Mouse (Mus musculus) limb, embryonic 11.5 days (tissue): Measurements from ENCODE around the gene Slc25a11. TPM values are rescaled to one million over a fixed set of nuclear protein-coding genes. Genes with fewer than 3 reads are reported as not detected.
A peak's percentile ranks its signal among the peaks of the same experiment; 100 is the strongest.

Experiments
- ATAC-seq: fragments of 200-750 bp; cut with Nextera tagmentation; 2 replicates; pipeline ENCODE4 v1.8.0; 2017; ENCODE audit warnings: low read depth; ENCODE audit not compliant: insufficient number of reproducible peaks, low FRiP score, low TSS enrichment
- DNase-seq: peaks from one replicate; pipeline ENCODE4 v3.0.0-alpha.2; 2015; ENCODE audit warnings: low spot score
- H3K27ac ChIP-seq: fragments of 300-500 bp; sonication (generic); replicated peaks from 2 replicates; pipeline ENCODE4 v1.5.1; 2014; ENCODE audit warnings: low read depth, mild to moderate bottlenecking, low read length
- H3K27me3 ChIP-seq: fragments of 300-500 bp; sonication (generic); 2 replicates; pipeline ENCODE4 v1.6.1; 2014; ENCODE audit warnings: mild to moderate bottlenecking, low read length, mixed read lengths; ENCODE audit not compliant: control insufficient read depth, insufficient read depth
- H3K36me3 ChIP-seq: fragments of 300-500 bp; sonication (generic); 2 replicates; pipeline ENCODE4 v1.6.1; 2014; ENCODE audit warnings: mild to moderate bottlenecking, low read length, moderate library complexity, mixed read lengths; ENCODE audit not compliant: control insufficient read depth, insufficient read depth
- H3K4me1 ChIP-seq: fragments of 300-500 bp; sonication (generic); 2 replicates; pipeline ENCODE4 v1.6.1; 2014; ENCODE audit warnings: low read length, mixed read lengths; ENCODE audit not compliant: control insufficient read depth, insufficient read depth
- H3K4me2 ChIP-seq: fragments of 300-500 bp; sonication (generic); 2 replicates; pipeline ENCODE4 v1.6.1; 2014; ENCODE audit warnings: low read depth, mild to moderate bottlenecking, moderate library complexity; ENCODE audit not compliant: severe bottlenecking
- H3K4me3 ChIP-seq: fragments of 300-500 bp; sonication (generic); 2 replicates; pipeline ENCODE4 v1.5.1; 2014; ENCODE audit warnings: low read depth, low read length
- H3K9ac ChIP-seq: fragments of 300-500 bp; sonication (generic); 2 replicates; pipeline ENCODE4 v1.6.1; 2014; ENCODE audit warnings: mild to moderate bottlenecking, low read length
- H3K9me3 ChIP-seq: fragments of 300-500 bp; sonication (generic); 2 replicates; pipeline ENCODE4 v1.6.1; 2016; ENCODE audit warnings: low read length; ENCODE audit not compliant: control insufficient read depth
- WGBS: fragments of 180-500 bp; shearing (Covaris S2); extraction: QIAGEN DNeasy Blood & Tissue Kit; methylation state at CpG from one replicate; pipeline ENCODE4 v1.1.7; 2014; 5-methylcytosine and 5-hydroxymethylcytosine counted together
- polyA plus RNA-seq: library from polyadenylated mRNA; unstranded; fragments of >200 nt; fragmentation: Nextera tagmentation; extraction: Ambion mirVana; gene quantifications from 2 replicates; pipeline ENCODE4 v1.2.1, GENCODE M21; 2014

Slc25a11 gene
- polyA plus RNA-seq, 1 experiment from 2014 or later: 148 TPM

- Histone ChIP-seq H3K4me3 (peak overlapping the region; percentile 6), H3K4me2 (peak overlapping the region; percentile 1; the same call in 1 of the 2 replicates), H3K27ac (no peak overlapping the region), H3K27me3 (no peaks in the 10 kb centered on the region), H3K9me3 (no peaks in the 10 kb centered on the region), H3K36me3 (peaks cover 28% of the 10 kb centered on the region), H3K4me1 (peaks cover 32% of the 10 kb centered on the region), H3K9ac (no peak overlapping the region)
- WGBS: 77% methylated on average over 2 of the region's 2 CpGs
- ATAC-seq: no peak
- no peak for DNase-seq
These were observed 4.1 kb upstream of the Slc25a11 start for GRCm38 (mm10) chr11:70651391-70651790.

- DNase-seq: no peak
- peak overlapping the region; percentile 16; the same call in 1 of the 2 replicates for H3K4me3 ChIP-seq
- WGBS: 86% methylated on average over 12 of the region's 12 CpGs
- peaks cover 32% of the 10 kb centered on the region for H3K4me1 ChIP-seq
- no peak overlapping the region for H3K4me2 ChIP-seq
- peaks cover 28% of the 10 kb centered on the region for H3K36me3 ChIP-seq
- H3K9me3 ChIP-seq: no peaks in the 10 kb centered on the region
- no peaks in the 10 kb centered on the region for H3K27me3 ChIP-seq
- ATAC-seq: no peak
- H3K27ac ChIP-seq: no peak overlapping the region
- no peak overlapping the region for H3K9ac ChIP-seq
These were observed 3.3 kb upstream of the Slc25a11 start for GRCm38 (mm10) chr11:70650322-70651175.

- Histone ChIP-seq H3K9ac (no peak overlapping the region; the same call in 1 of the 2 replicates), H3K27me3 (no peaks in the 10 kb centered on the region), H3K9me3 (no peaks in the 10 kb centered on the region), H3K36me3 (peaks cover 36% of the 10 kb centered on the region), H3K4me2 (peak overlapping the region; percentile 90; the same call in 1 of the 2 replicates), H3K4me1 (peaks cover 32% of the 10 kb centered on the region), H3K4me3 (no peak overlapping the region), H3K27ac (no peak overlapping the region)
- 80% methylated on average over 8 of the region's 8 CpGs for WGBS
- no peak for DNase-seq
- ATAC-seq: no peak
These were observed 2.0 kb upstream of the Slc25a11 start for GRCm38 (mm10) chr11:70649185-70649734.

- DNase-seq: no peak
- Histone ChIP-seq H3K4me3 (peak overlapping the region; percentile 58), H3K4me1 (peaks cover 32% of the 10 kb centered on the region), H3K36me3 (peaks cover 38% of the 10 kb centered on the region), H3K27me3 (no peaks in the 10 kb centered on the region), H3K9ac (peak overlapping the region; percentile 68), H3K27ac (no peak overlapping the region), H3K4me2 (peak overlapping the region; percentile 90), H3K9me3 (no peaks in the 10 kb centered on the region)
- no peak for ATAC-seq
- WGBS: 86% methylated on average over 4 of the region's 4 CpGs
These were observed 1.2 kb upstream of the Slc25a11 start for GRCm38 (mm10) chr11:70648512-70648911.

GRCm38 (mm10) chr11:70647716-70648420 lies 589 bp upstream of the Slc25a11 start:
- ATAC-seq (no peak), DNase-seq (peak; percentile 57)
- Histone ChIP-seq H3K4me3 (peak overlapping the region; percentile 58), H3K27ac (peak overlapping the region; percentile 86), H3K4me2 (peak overlapping the region; percentile 90), H3K27me3 (no peaks in the 10 kb centered on the region), H3K36me3 (peaks cover 38% of the 10 kb centered on the region), H3K9me3 (no peaks in the 10 kb centered on the region), H3K9ac (peak overlapping the region; percentile 68), H3K4me1 (peaks cover 32% of the 10 kb centered on the region)
- WGBS: 3% methylated on average over 28 of the region's 28 CpGs

GRCm38 (mm10) chr11:70646259-70646555 lies 1.1 kb downstream of the Slc25a11 start:
- peak overlapping the region; percentile 58 for H3K4me3 ChIP-seq
- DNase-seq (no peak), ATAC-seq (no peak)
- no peaks in the 10 kb centered on the region for H3K9me3 ChIP-seq
- no peaks in the 10 kb centered on the region for H3K27me3 ChIP-seq
- H3K27ac ChIP-seq: peak overlapping the region; percentile 86
- peak overlapping the region; percentile 58 for H3K4me2 ChIP-seq
- 22% methylated on average over 3 of the region's 3 CpGs for WGBS
- peaks cover 22% of the 10 kb centered on the region for H3K4me1 ChIP-seq
- H3K36me3 ChIP-seq: peaks cover 27% of the 10 kb centered on the region
- H3K9ac ChIP-seq: peak overlapping the region; percentile 83

GRCm38 (mm10) chr11:70645461-70646258 lies 1.6 kb downstream of the Slc25a11 start:
- Histone ChIP-seq H3K4me1 (peaks cover 18% of the 10 kb centered on the region), H3K9ac (peak overlapping the region; percentile 83), H3K27ac (no peak overlapping the region), H3K36me3 (peaks cover 22% of the 10 kb centered on the region), H3K4me2 (peak overlapping the region; percentile 58), H3K4me3 (peak overlapping the region; percentile 58), H3K9me3 (no peaks in the 10 kb centered on the region), H3K27me3 (no peaks in the 10 kb centered on the region)
- no peak for ATAC-seq
- WGBS: 93% methylated on average over 12 of the region's 12 CpGs
- no peak for DNase-seq
